ENCODE assay signal across 28 mouse cellular contexts in genomic region chr7:117512301-117512700, GRCm38 (mm10).
"Had no signal": no experiment of that assay in that cellular context is flagged by ENCODE, and none has a peak within 500 bp of the region (broad histone marks: within the 10 kb centered on the region; RNA-seq: fewer than 3 reads in every experiment).

No protein-coding gene starts in this region.

- H3K9me3 ChIP-seq: embryonic facial prominence, embryonic 10.5 days; embryonic facial prominence, embryonic 12.5 days; embryonic facial prominence, embryonic 13.5 days; embryonic facial prominence, embryonic 15.5 days; forebrain, embryonic 10.5 days; forebrain, embryonic 12.5 days; forebrain, embryonic 13.5 days; forebrain, embryonic 15.5 days had no signal

- H3K27ac ChIP-seq: embryonic facial prominence, embryonic 10.5 days; embryonic facial prominence, embryonic 12.5 days; embryonic facial prominence, embryonic 13.5 days; embryonic facial prominence, embryonic 15.5 days; forebrain, embryonic 10.5 days; forebrain, embryonic 12.5 days; forebrain, embryonic 13.5 days; forebrain, embryonic 15.5 days; gastrocnemius, adult 2 months had no signal

- H3K4me3 ChIP-seq: embryonic facial prominence, embryonic 10.5 days; embryonic facial prominence, embryonic 12.5 days; embryonic facial prominence, embryonic 13.5 days; embryonic facial prominence, embryonic 15.5 days; erythroblast, embryonic 14.5 days; forebrain, embryonic 10.5 days; forebrain, embryonic 12.5 days; forebrain, embryonic 13.5 days; forebrain, embryonic 15.5 days; gastrocnemius, adult 2 months had no signal

- ATAC-seq: forebrain, embryonic 13.5 days; forebrain, embryonic 14.5 days; forebrain, embryonic 15.5 days; forebrain, embryonic 16.5 days; forebrain, postnatal 0 days had no signal

- H3K4me2 ChIP-seq: embryonic facial prominence, embryonic 12.5 days; embryonic facial prominence, embryonic 13.5 days; embryonic facial prominence, embryonic 15.5 days; forebrain, embryonic 12.5 days; forebrain, embryonic 13.5 days; forebrain, embryonic 15.5 days had no signal

- H3K27me3 ChIP-seq: embryonic facial prominence, embryonic 12.5 days; embryonic facial prominence, embryonic 13.5 days; embryonic facial prominence, embryonic 15.5 days; forebrain, embryonic 12.5 days; forebrain, embryonic 13.5 days; forebrain, embryonic 15.5 days had no signal

- DNase-seq: cerebellum, adult 2 months; cerebellum, adult 8-10 months; cerebellum, adult 9-10 months; cerebellum, adult 9-11 months; cerebellum, postnatal 10 days; cerebellum, postnatal 14 days; cerebellum, postnatal 25 days; cerebellum, postnatal 36 days; embryo, embryonic 11 days; forebrain, postnatal 0 days; gastrocnemius, adult 2 months; gastrocnemius, postnatal 10 days; gastrocnemius, postnatal 14 days; gastrocnemius, postnatal 25 days; gastrocnemius, postnatal 36 days; heart, adult 11 months; heart, adult 18-20 months had no signal

- H3K36me3 ChIP-seq: embryonic facial prominence, embryonic 10.5 days; embryonic facial prominence, embryonic 12.5 days; embryonic facial prominence, embryonic 13.5 days; embryonic facial prominence, embryonic 15.5 days; forebrain, embryonic 12.5 days; forebrain, embryonic 15.5 days had no signal

- H3K9ac ChIP-seq: embryonic facial prominence, embryonic 12.5 days; embryonic facial prominence, embryonic 13.5 days; embryonic facial prominence, embryonic 15.5 days; forebrain, embryonic 12.5 days; forebrain, embryonic 13.5 days; forebrain, embryonic 15.5 days; forebrain, postnatal 0 days had no signal
